Comparison of ENCODE assay signal across 18 mouse cellular contexts in the genomic region with DNA sequence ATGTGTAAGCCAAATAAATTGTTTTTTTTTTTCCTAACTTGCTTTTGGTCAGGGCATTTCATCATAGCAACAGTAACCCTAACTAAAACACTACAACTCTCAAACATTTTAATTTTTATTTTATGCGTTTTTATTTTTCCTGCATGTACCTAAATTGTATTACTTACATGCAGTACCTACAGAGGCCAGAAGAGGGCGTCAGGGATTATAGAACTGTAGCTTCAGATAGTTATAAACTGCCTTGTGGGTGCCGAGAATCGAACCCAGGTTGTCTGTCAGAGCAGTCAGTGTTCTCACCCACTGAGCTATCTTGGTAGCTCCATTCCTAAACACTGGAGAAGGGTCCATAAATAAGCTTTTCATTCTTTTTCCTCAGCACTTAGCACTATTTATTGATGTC.
A peak's percentile ranks its signal among the peaks of the same experiment; 100 is the strongest.
DNase-seq lines count a peak whose midpoint lies in the region; ATAC-seq and TF ChIP-seq lines count a peak whose summit lies in the region.
"Had no signal": no experiment of that assay in that cellular context is flagged by ENCODE, and none has a peak within 500 bp of the region (broad histone marks: within the 10 kb centered on the region; RNA-seq: fewer than 3 reads in every experiment).

No protein-coding gene starts in this region.

- H3K79me2 ChIP-seq in heart, adult 2 months (replicated peaks; ENCODE audit: control insufficient read depth, insufficient read depth, low read length) = no peaks in the 10 kb centered on the region

- TF ChIP-seq CTCF in heart, adult 2 months (IDR thresholded peaks at IDR 0.05) = peak; percentile 43
- peak; percentile 24; the same call in 1 of the 2 replicates for TF ChIP-seq CTCF in brain, embryonic 14.5 days (IDR thresholded peaks at IDR 0.05; ENCODE audit: borderline replicate concordance, extremely low read depth, insufficient read depth, insufficient read length)

- H3K4me1 ChIP-seq in heart, adult 2 months (ENCODE audit: control insufficient read depth, insufficient read depth, low read length) = no peaks in the 10 kb centered on the region
- H3K4me1 ChIP-seq in megakaryocyte, embryonic 14.5 days = peaks cover 39% of the 10 kb centered on the region

- TF ChIP-seq POLR2A in heart, adult 2 months (IDR thresholded peaks at IDR 0.05; ENCODE audit: insufficient read depth, low read depth, low read length) = no peak
- no peak for TF ChIP-seq POLR2A in brain, embryonic 14.5 days (IDR thresholded peaks at IDR 0.05; ENCODE audit: borderline replicate concordance, extremely low read depth, insufficient read depth, insufficient read length, poor library complexity, severe bottlenecking)

- H3K27me3 ChIP-seq in heart, adult 2 months (ENCODE audit: control insufficient read depth, insufficient read depth, low read length) = no peaks in the 10 kb centered on the region
- H3K27me3 ChIP-seq in megakaryocyte, embryonic 14.5 days (replicated peaks) = peaks cover 33% of the 10 kb centered on the region
- H3K27me3 ChIP-seq: embryonic facial prominence, embryonic 12.5 days; heart, embryonic 13.5 days; midbrain, embryonic 15.5 days had no signal

- TF ChIP-seq EP300 in heart, adult 2 months (IDR thresholded peaks at IDR 0.05; ENCODE audit: insufficient read depth, low read depth, low read length) = no peak

- ATAC-seq in megakaryocyte, adult 5-6 weeks (ENCODE audit: poor library complexity, severe bottlenecking) = no peak
- no peak for ATAC-seq in cerebellum, adult (ENCODE audit: insufficient number of reproducible peaks, low FRiP score, low TSS enrichment)
- ATAC-seq: activated CD4-positive, CD25-positive, alpha-beta regulatory T cell, adult 4 months; midbrain, embryonic 15.5 days had no signal

- no peaks in the 10 kb centered on the region for H3K36me3 ChIP-seq in heart, adult 2 months (ENCODE audit: control insufficient read depth, insufficient read depth, low read length)
- no peaks in the 10 kb centered on the region for H3K36me3 ChIP-seq in megakaryocyte, embryonic 14.5 days (replicated peaks; ENCODE audit: low read length)
- H3K36me3 ChIP-seq: embryonic facial prominence, embryonic 12.5 days; forebrain, embryonic 10.5 days; heart, embryonic 13.5 days; midbrain, embryonic 15.5 days; neural tube, embryonic 13.5 days had no signal

- H3K4me3 ChIP-seq in heart, adult 2 months = no peak overlapping the region
- H3K4me3 ChIP-seq in megakaryocyte, embryonic 14.5 days (replicated peaks) = peak overlapping the region; percentile 50
- H3K4me3 ChIP-seq: embryonic facial prominence, embryonic 12.5 days; forebrain, embryonic 10.5 days; heart, embryonic 13.5 days; midbrain, embryonic 15.5 days; neural tube, embryonic 13.5 days had no signal

- 72% methylated on average over 4 of the region's 4 CpGs for WGBS in heart, adult 2 months

- intact Hi-C loops in heart, adult 2 months (cut with DNase I) = no loop called here
- intact Hi-C loops in heart, postnatal 14 days (cut with DNase I) = no loop called here
- intact Hi-C loops in left cerebral cortex, postnatal 25 days (cut with DNase I) = no loop called here

- no peak for DNase-seq in heart, adult 2 months
- no peak for DNase-seq in heart, postnatal 14 days
- DNase-seq in brain, embryonic 14.5 days (ENCODE audit: low read depth) = no peak
- DNase-seq in left cerebral cortex, postnatal 25 days (ENCODE audit: low spot score in 2 of 2) = no peak
- DNase-seq: cerebellum, adult 9-10 months; kidney, adult 8-10 months; left cerebral cortex, postnatal 4 days; lung, postnatal 36 days; retina, postnatal 1 day had no signal

- H3K9ac ChIP-seq in heart, adult 2 months (ENCODE audit: low read depth, low read length) = no peak overlapping the region
- H3K9ac ChIP-seq: embryonic facial prominence, embryonic 12.5 days; heart, embryonic 13.5 days; midbrain, embryonic 15.5 days; neural tube, embryonic 13.5 days had no signal

- no peak overlapping the region for H3K27ac ChIP-seq in heart, adult 2 months
- H3K27ac ChIP-seq: embryonic facial prominence, embryonic 12.5 days; forebrain, embryonic 10.5 days; heart, embryonic 13.5 days; midbrain, embryonic 15.5 days; neural tube, embryonic 13.5 days had no signal

- H3K9me3 ChIP-seq in megakaryocyte, embryonic 14.5 days = peaks cover 17% of the 10 kb centered on the region
- H3K9me3 ChIP-seq: embryonic facial prominence, embryonic 12.5 days; forebrain, embryonic 10.5 days; heart, embryonic 13.5 days; midbrain, embryonic 15.5 days; neural tube, embryonic 13.5 days had no signal
